8 mouse cellular contexts compared by ENCODE assay signal in genomic region chr16:76680061-76680911, GRCm38 (mm10).
DNase-seq lines count a peak whose midpoint lies in the region; ATAC-seq lines count a peak whose summit lies in the region.
"Had no signal": no experiment of that assay in that cellular context is flagged by ENCODE, and none has a peak within 500 bp of the region (broad histone marks: within the 10 kb centered on the region; RNA-seq: fewer than 3 reads in every experiment).

No protein-coding gene starts in this region.

- H3K9ac ChIP-seq in kidney, embryonic 15.5 days = no peak overlapping the region
- H3K9ac ChIP-seq in liver, embryonic 16.5 days (ENCODE audit: low read depth, low read length) = no peak overlapping the region

- H3K36me3 ChIP-seq in kidney, embryonic 15.5 days = no peaks in the 10 kb centered on the region
- H3K36me3 ChIP-seq in liver, embryonic 16.5 days (ENCODE audit: control insufficient read depth, insufficient read depth) = no peaks in the 10 kb centered on the region

- peak overlapping the region; percentile 17 for H3K4me3 ChIP-seq in kidney, embryonic 15.5 days (replicated peaks)
- no peak overlapping the region; the same call in 1 of the 2 replicates for H3K4me3 ChIP-seq in liver, embryonic 16.5 days (ENCODE audit: low read depth, low read length)
- H3K4me3 ChIP-seq: erythroblast, embryonic 14.5 days had no signal

- no peaks in the 10 kb centered on the region for H3K27me3 ChIP-seq in kidney, embryonic 15.5 days
- no peaks in the 10 kb centered on the region for H3K27me3 ChIP-seq in liver, embryonic 16.5 days (ENCODE audit: control insufficient read depth, insufficient read depth, low read depth, low read length)

- H3K4me1 ChIP-seq in kidney, embryonic 15.5 days = peaks cover 10% of the 10 kb centered on the region
- H3K4me1 ChIP-seq in liver, embryonic 16.5 days (ENCODE audit: control insufficient read depth, low read depth, low read length) = no peaks in the 10 kb centered on the region

- H3K27ac ChIP-seq in kidney, embryonic 15.5 days = peak overlapping the region; percentile 81
- no peak overlapping the region for H3K27ac ChIP-seq in liver, embryonic 16.5 days (ENCODE audit: low read length)

- peak; percentile 50 for DNase-seq in 416B (ENCODE audit: low read depth)
- DNase-seq in CD4-positive, CD25-positive, alpha-beta regulatory T cell, adult 2 months (ENCODE audit: low read depth, low spot score) = peak; percentile 72
- peak; percentile 8 for DNase-seq in frontal cortex, postnatal 25 days (ENCODE audit: low spot score in 2 of 2)
- DNase-seq in right cerebral cortex, postnatal 10 days (ENCODE audit: low spot score in 2 of 2) = peak; percentile 39 to 43
- DNase-seq in cerebellum, postnatal 14 days = no peak

- no peaks in the 10 kb centered on the region; the same call in 1 of the 2 replicates for H3K9me3 ChIP-seq in kidney, embryonic 15.5 days (replicated peaks)
- no peaks in the 10 kb centered on the region for H3K9me3 ChIP-seq in liver, embryonic 16.5 days (replicated peaks; ENCODE audit: control insufficient read depth, low read length)

- H3K4me2 ChIP-seq in kidney, embryonic 15.5 days = peak overlapping the region; percentile 54
- peak overlapping the region; percentile 44 for H3K4me2 ChIP-seq in liver, embryonic 16.5 days (ENCODE audit: low read depth, low read length)

- WGBS in kidney, embryonic 15.5 days = 31% methylated on average over 19 of the region's 19 CpGs
- WGBS in liver, embryonic 16.5 days (ENCODE audit: insufficient replicate concordance) = 19% methylated on average over 19 of the region's 19 CpGs

- peak; percentile 86 for ATAC-seq in kidney, embryonic 15.5 days (replicated peaks; ENCODE audit: low FRiP score)
- ATAC-seq in liver, embryonic 16.5 days (ENCODE audit: low read depth) = no peak

Comparison
In these comparisons a context has a peak if more than half of its experiments do, and no peak if none do; other contexts are left out.
1. DNase-seq: peak in 416B (single experiment), CD4-positive, CD25-positive, alpha-beta regulatory T cell, adult 2 months (single experiment), frontal cortex, postnatal 25 days (2 of 2) and right cerebral cortex, postnatal 10 days (2 of 2); none in cerebellum, postnatal 14 days (0 of 2).